Mouse (Mus musculus) intestine, embryonic 15.5 days (tissue): Measurements from ENCODE around the gene Galnt6. TPM values are rescaled to one million over a fixed set of nuclear protein-coding genes. Genes with fewer than 3 reads are reported as not detected.
"Not testable (repeated sequence)": the region's sequence is repeated elsewhere in the genome, so short reads cannot be mapped to it uniquely, and the experiment has no call there.

Source experiments
- ATAC-seq: fragments of 200-750 bp; cut with Nextera tagmentation; 2 replicates; pipeline ENCODE4 v1.8.0; 2017; ENCODE audit warnings: moderate TSS enrichment, moderate library complexity
- H3K27ac ChIP-seq: fragments of 300-500 bp; sonication (generic); 2 replicates; pipeline ENCODE4 v1.5.1; 2015; ENCODE audit warnings: mild to moderate bottlenecking, inconsistent platforms
- H3K27me3 ChIP-seq: fragments of 300-500 bp; sonication (generic); replicated peaks from 2 replicates; pipeline ENCODE4 v1.6.1; 2015; ENCODE audit warnings: inconsistent platforms
- H3K36me3 ChIP-seq: fragments of 300-500 bp; sonication (generic); 2 replicates; pipeline ENCODE4 v1.6.1; 2015; ENCODE audit warnings: inconsistent platforms
- H3K4me1 ChIP-seq: fragments of 300-500 bp; sonication (generic); replicated peaks from 2 replicates; pipeline ENCODE4 v1.6.1; 2015; ENCODE audit warnings: inconsistent platforms
- H3K4me2 ChIP-seq: fragments of 300-500 bp; sonication (generic); replicated peaks from 2 replicates; pipeline ENCODE4 v1.6.1; 2015; ENCODE audit warnings: mild to moderate bottlenecking, inconsistent platforms
- H3K4me3 ChIP-seq: fragments of 300-500 bp; sonication (generic); replicated peaks from 2 replicates; pipeline ENCODE4 v1.5.1; 2015; ENCODE audit warnings: inconsistent platforms
- H3K9ac ChIP-seq: fragments of 300-500 bp; sonication (generic); 2 replicates; pipeline ENCODE4 v1.6.1; 2015; ENCODE audit warnings: inconsistent platforms
- H3K9me3 ChIP-seq: fragments of 300-500 bp; sonication (generic); 2 replicates; pipeline ENCODE4 v1.6.1; 2016; ENCODE audit warnings: inconsistent platforms
- WGBS: fragments of 180-500 bp; shearing (Covaris S2); methylation state at CpG from one replicate; pipeline ENCODE4 v1.1.7; 2015; 5-methylcytosine and 5-hydroxymethylcytosine counted together
- polyA plus RNA-seq: library from polyadenylated mRNA; unstranded; fragments of >200 nt; fragmentation: Nextera tagmentation; extraction: Ambion mirVana; gene quantifications from 2 replicates; pipeline ENCODE4 v1.2.1, GENCODE M21; 2015

The Galnt6 gene
- polyA plus RNA-seq: 4.2 and 4.3 TPM in 2 replicates

GRCm38 (mm10) chr15:100729281-100729985, at the start of gene Galnt6:
Galnt6 (minus strand) TSS chr15:100729376.
- ATAC-seq: peak; percentile 78
- H3K4me2 ChIP-seq: peak within 1 kb of the TSS; percentile 71
- no peak within 1 kb of the TSS for H3K27ac ChIP-seq
- H3K9me3 ChIP-seq: no peaks in the 10 kb centered on the region
- H3K36me3 ChIP-seq: no peaks in the 10 kb centered on the region
- H3K27me3 ChIP-seq: peaks cover 26% of the 10 kb centered on the region
- 11% methylated on average over 43 of the region's 57 CpGs for WGBS
- H3K4me3 ChIP-seq: peak within 1 kb of the TSS; percentile 39
- peaks cover 16% of the 10 kb centered on the region for H3K4me1 ChIP-seq
- no peak within 1 kb of the TSS for H3K9ac ChIP-seq

- peak; percentile 91 for ATAC-seq
- Histone ChIP-seq H3K4me3 (no peak overlapping the region), H3K4me1 (peaks cover 28% of the 10 kb centered on the region), H3K27me3 (no peaks in the 10 kb centered on the region), H3K9ac (no peak overlapping the region), H3K36me3 (no peaks in the 10 kb centered on the region), H3K9me3 (no peaks in the 10 kb centered on the region), H3K27ac (peak overlapping the region; percentile 61), H3K4me2 (peak overlapping the region; percentile 13)
- 26% methylated on average over 32 of the region's 32 CpGs for WGBS
Measured at GRCm38 (mm10) chr15:100777020-100778016, 48.1 kb upstream of the Galnt6 start.

GRCm38 (mm10) chr15:100776424-100776823, 47.2 kb upstream of the Galnt6 start:
- Histone ChIP-seq H3K4me3 (no peak overlapping the region), H3K27me3 (no peaks in the 10 kb centered on the region), H3K4me1 (peaks cover 28% of the 10 kb centered on the region), H3K36me3 (no peaks in the 10 kb centered on the region), H3K9me3 (no peaks in the 10 kb centered on the region), H3K27ac (peak overlapping the region; percentile 61), H3K9ac (no peak overlapping the region), H3K4me2 (no peak overlapping the region)
- WGBS: 85% methylated on average over 3 of the region's 3 CpGs
- no peak for ATAC-seq

- 46% methylated on average over 19 of the region's 19 CpGs for WGBS
- Histone ChIP-seq H3K4me1 (peaks cover 28% of the 10 kb centered on the region), H3K9ac (no peak overlapping the region), H3K4me3 (no peak overlapping the region), H3K27me3 (no peaks in the 10 kb centered on the region), H3K4me2 (no peak overlapping the region), H3K27ac (peak overlapping the region; percentile 58; the same call in 1 of the 2 replicates), H3K9me3 (no peaks in the 10 kb centered on the region), H3K36me3 (no peaks in the 10 kb centered on the region)
- ATAC-seq: no peak
Measured at GRCm38 (mm10) chr15:100775189-100776166, 46.3 kb upstream of the Galnt6 start.

- not testable (repeated sequence) for H3K9me3 ChIP-seq, H3K4me2 ChIP-seq, H3K4me3 ChIP-seq, H3K27me3 ChIP-seq, H3K9ac ChIP-seq, H3K27ac ChIP-seq, ATAC-seq, H3K36me3 ChIP-seq
- peaks cover 28% of the 10 kb centered on the region for H3K4me1 ChIP-seq
- 95% methylated on average over 6 of the region's 6 CpGs for WGBS
Measured at GRCm38 (mm10) chr15:100773859-100774258, 44.7 kb upstream of the Galnt6 start.

- Histone ChIP-seq H3K4me3 (no peak overlapping the region), H3K4me2 (no peak overlapping the region), H3K9ac (no peak overlapping the region), H3K27ac (no peak overlapping the region), H3K27me3 (no peaks in the 10 kb centered on the region), H3K4me1 (peaks cover 22% of the 10 kb centered on the region), H3K9me3 (no peaks in the 10 kb centered on the region), H3K36me3 (no peaks in the 10 kb centered on the region)
- no peak for ATAC-seq
- WGBS: 86% methylated on average over 4 of the region's 4 CpGs
Measured at GRCm38 (mm10) chr15:100772685-100773084, 43.5 kb upstream of the Galnt6 start.

- Histone ChIP-seq H3K4me3 (no peak overlapping the region), H3K27me3 (no peaks in the 10 kb centered on the region), H3K9me3 (no peaks in the 10 kb centered on the region), H3K36me3 (no peaks in the 10 kb centered on the region), H3K9ac (no peak overlapping the region), H3K4me2 (no peak overlapping the region), H3K4me1 (peaks cover 2% of the 10 kb centered on the region; the same call in 1 of the 2 replicates), H3K27ac (no peak overlapping the region)
- ATAC-seq: no peak
- WGBS: 94% methylated on average over 5 of the region's 5 CpGs
Measured at GRCm38 (mm10) chr15:100770338-100770737, 41.2 kb upstream of the Galnt6 start.

- not testable (repeated sequence) for H3K9ac ChIP-seq, H3K4me1 ChIP-seq, H3K36me3 ChIP-seq, H3K4me3 ChIP-seq, H3K27ac ChIP-seq, H3K9me3 ChIP-seq, ATAC-seq, H3K4me2 ChIP-seq, H3K27me3 ChIP-seq
- WGBS: 79% methylated on average over 4 of the region's 4 CpGs
Measured at GRCm38 (mm10) chr15:100769023-100769422, 39.8 kb upstream of the Galnt6 start.

- Histone ChIP-seq H3K4me3 (no peak overlapping the region), H3K9me3 (no peaks in the 10 kb centered on the region), H3K27ac (no peak overlapping the region), H3K36me3 (no peaks in the 10 kb centered on the region), H3K9ac (no peak overlapping the region), H3K4me1 (no peaks in the 10 kb centered on the region), H3K27me3 (no peaks in the 10 kb centered on the region), H3K4me2 (no peak overlapping the region)
- 83% methylated on average over 13 of the region's 13 CpGs for WGBS
- ATAC-seq: no peak
Measured at GRCm38 (mm10) chr15:100767851-100768250, 38.7 kb upstream of the Galnt6 start.

- H3K4me3 ChIP-seq: no peak overlapping the region
- no peak overlapping the region for H3K4me2 ChIP-seq
- H3K4me1 ChIP-seq: 0 out of 2 replicates have a peak, but pooled peaks cover 3% of the 10 kb centered on the region
- no peak overlapping the region for H3K9ac ChIP-seq
- peaks cover 4% of the 10 kb centered on the region; the same call in 1 of the 2 replicates for H3K27me3 ChIP-seq
- no peaks in the 10 kb centered on the region for H3K9me3 ChIP-seq
- no peak for ATAC-seq
- no peaks in the 10 kb centered on the region for H3K36me3 ChIP-seq
- 71% methylated on average over 9 of the region's 9 CpGs for WGBS
- no peak overlapping the region for H3K27ac ChIP-seq
Measured at GRCm38 (mm10) chr15:100766826-100767225, 37.6 kb upstream of the Galnt6 start.

GRCm38 (mm10) chr15:100764163-100764951, 35.2 kb upstream of the Galnt6 start:
- H3K4me2 ChIP-seq: no peak overlapping the region
- no peaks in the 10 kb centered on the region for H3K9me3 ChIP-seq
- no peak overlapping the region for H3K27ac ChIP-seq
- H3K4me3 ChIP-seq: no peak overlapping the region
- no peak for ATAC-seq
- H3K36me3 ChIP-seq: no peaks in the 10 kb centered on the region
- 84% methylated on average over 16 of the region's 16 CpGs for WGBS
- H3K4me1 ChIP-seq: peaks cover 7% of the 10 kb centered on the region; the same call in 1 of the 2 replicates
- no peak overlapping the region for H3K9ac ChIP-seq
- H3K27me3 ChIP-seq: peaks cover 4% of the 10 kb centered on the region; the same call in 1 of the 2 replicates
